Mouse (Mus musculus): ENCODE measurements around the gene Tent5d. TPM values are rescaled to one million over a fixed set of nuclear protein-coding genes. Genes with fewer than 3 reads are reported as not detected.

The Tent5d gene
- not detected in 4 replicates for total RNA-seq (2023)

GRCm38 (mm10) chrX:107792290-107792689 lies at the start of gene Tent5d:
Gene Tent5d, plus strand, starts transcription at chrX:107792590.

GRCm38 (mm10) chrX:107816218-107816554 lies 23.8 kb downstream of the Tent5d start, which contains the start of gene 2610002M06Rik:
Gene 2610002M06Rik, minus strand, starts transcription at chrX:107816334.

Other genes starting within 250 kb of the Tent5d start
- not detected in 4 replicates for gene Tbx22, start 124.6 kb upstream of the Tent5d start, total RNA-seq (2023)
- gene 2610002M06Rik, start 23.7 kb downstream of the Tent5d start, total RNA-seq (2023): 10.4 to 12.3 TPM (median 10.8 TPM) in 4 replicates
- gene Gm732, start 155.9 kb downstream of the Tent5d start, total RNA-seq (2023): not detected in 4 replicates

Data from B cell, adult 62 days (primary cell).